Mouse (Mus musculus) kidney, adult 11 months (tissue): ENCODE results near the gene Rtn2.

Experiments used
- DNase-seq: peaks from one replicate; pipeline ENCODE4 v3.0.0; 2022

Gene Rtn2

GRCm38 (mm10) chr7:19320637-19321036 lies 38.2 kb downstream of the Rtn2 start:
- no peak for DNase-seq

- no peak for DNase-seq
Observed at GRCm38 (mm10) chr7:19321464-19321863, 39.0 kb downstream of the Rtn2 start.

- DNase-seq: no peak
Observed at GRCm38 (mm10) chr7:19322489-19322888, 40.1 kb downstream of the Rtn2 start.

DNA sequence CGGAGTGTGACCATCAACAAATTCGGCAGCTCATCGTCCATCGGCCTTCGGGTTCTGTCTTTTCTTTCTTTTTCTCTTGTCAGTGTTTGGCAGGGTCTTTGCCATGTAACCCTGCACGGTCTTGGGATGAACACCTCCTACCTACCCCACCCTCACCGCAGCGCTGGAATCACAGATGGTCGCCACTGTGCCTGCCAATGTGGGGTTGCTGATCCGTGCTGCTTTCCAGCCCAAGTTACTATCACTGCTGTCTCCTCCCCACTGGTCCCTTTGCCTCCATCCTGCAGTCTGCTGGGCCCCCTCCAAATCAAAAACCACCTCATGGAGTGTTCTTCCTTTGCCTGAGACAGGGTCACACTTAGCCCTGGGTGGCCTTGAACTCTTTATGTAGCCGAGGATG lies 41.8 kb downstream of the Rtn2 start:
- DNase-seq: no peak

GRCm38 (mm10) chr7:19325262-19326199 lies 43.1 kb downstream of the Rtn2 start:
- DNase-seq: no peak

DNA sequence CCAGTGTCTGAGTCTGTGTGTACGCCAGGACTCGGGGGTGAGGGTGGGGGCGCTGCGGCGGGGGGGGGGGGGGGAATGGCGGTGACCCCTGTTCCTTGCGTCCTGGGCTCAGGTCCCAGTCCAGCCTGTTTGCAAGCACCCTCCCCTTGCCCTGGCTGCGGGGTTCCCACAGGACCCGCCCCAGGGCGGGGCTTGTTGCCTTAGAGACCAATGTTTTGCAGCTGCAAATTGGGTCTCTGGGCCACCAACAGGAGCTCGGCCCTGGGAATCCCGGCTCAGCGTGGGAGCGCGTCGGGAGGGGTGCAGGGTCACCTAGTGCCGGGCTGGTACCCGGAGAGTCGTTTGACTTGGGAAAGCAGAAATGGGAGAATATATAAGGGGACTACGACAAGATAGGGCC lies 43.9 kb downstream of the Rtn2 start:
- DNase-seq: peak; percentile 87

GRCm38 (mm10) chr7:19327128-19327527 lies 44.7 kb downstream of the Rtn2 start:
- DNase-seq: peak; percentile 91

GRCm38 (mm10) chr7:19327782-19328181 lies 45.4 kb downstream of the Rtn2 start:
- DNase-seq: no peak

- no peak for DNase-seq
Observed at GRCm38 (mm10) chr7:19328425-19328824, 46.0 kb downstream of the Rtn2 start.

GRCm38 (mm10) chr7:19331910-19332309 lies 49.5 kb downstream of the Rtn2 start:
- DNase-seq: no peak

GRCm38 (mm10) chr7:19332709-19333352 lies 50.4 kb downstream of the Rtn2 start:
- DNase-seq: peak; percentile 50

GRCm38 (mm10) chr7:19335583-19335982 lies 53.2 kb downstream of the Rtn2 start:
- no peak for DNase-seq

GRCm38 (mm10) chr7:19337122-19337521 lies 54.7 kb downstream of the Rtn2 start:
- no peak for DNase-seq

DNA sequence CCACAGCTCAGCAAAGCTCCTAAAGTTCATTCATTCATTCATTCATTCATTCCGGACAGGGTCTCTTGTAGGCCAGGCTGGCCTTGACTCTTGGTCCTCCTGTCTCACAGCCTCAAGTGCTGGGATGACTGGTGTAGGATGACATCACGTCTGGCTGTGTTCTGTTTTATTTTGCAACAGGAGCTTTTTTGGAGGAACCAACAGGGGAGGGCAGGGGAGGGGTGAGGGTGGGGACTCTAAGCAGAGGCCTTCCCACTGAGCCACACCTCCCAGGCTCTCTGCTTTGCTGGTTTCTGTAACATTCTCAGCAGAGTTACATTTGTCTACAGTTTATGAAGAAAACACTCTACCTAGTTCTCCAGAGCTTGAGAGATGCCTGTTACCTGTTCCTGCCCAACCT lies 55.6 kb downstream of the Rtn2 start:
- no peak for DNase-seq

DNA sequence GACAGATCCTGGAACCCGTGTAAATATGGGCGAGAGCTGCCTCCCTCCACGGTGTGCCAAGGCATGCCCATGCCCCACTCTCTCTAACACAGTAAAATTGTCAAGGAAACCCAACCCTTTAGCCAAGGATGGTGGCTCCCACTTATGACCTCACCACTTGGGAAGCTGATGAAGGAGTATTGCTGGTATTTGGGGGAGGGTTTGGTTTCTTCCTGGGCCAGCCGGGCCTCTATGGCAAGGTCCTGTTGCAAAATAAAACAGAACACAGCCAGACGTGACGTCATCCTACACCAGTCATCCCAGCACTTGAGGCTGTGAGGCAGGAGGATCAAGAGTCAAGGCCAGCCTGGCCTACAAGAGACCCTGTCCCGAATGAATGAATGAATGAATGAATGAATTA lies 56.2 kb downstream of the Rtn2 start:
- no peak for DNase-seq

DNA sequence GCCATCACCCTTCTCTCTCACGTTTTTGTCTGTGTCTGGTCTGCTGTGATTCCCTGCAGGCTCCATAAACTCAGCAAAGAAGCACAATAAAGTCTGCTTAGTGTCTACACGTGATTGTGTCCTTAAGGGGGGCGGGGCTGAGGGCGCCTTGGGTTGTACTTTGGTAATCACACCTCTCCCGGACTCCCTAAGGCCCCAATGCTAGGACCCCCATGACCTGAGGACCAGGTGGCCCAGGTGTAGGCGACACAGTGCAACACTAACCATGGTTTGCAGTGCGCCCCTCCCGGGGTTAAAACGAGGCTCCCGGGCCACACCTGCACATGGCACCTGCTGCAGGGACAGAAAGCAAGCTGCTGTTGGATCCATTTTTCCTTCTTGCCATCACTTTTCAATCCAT lies 58.8 kb downstream of the Rtn2 start:
- DNase-seq: no peak

DNA sequence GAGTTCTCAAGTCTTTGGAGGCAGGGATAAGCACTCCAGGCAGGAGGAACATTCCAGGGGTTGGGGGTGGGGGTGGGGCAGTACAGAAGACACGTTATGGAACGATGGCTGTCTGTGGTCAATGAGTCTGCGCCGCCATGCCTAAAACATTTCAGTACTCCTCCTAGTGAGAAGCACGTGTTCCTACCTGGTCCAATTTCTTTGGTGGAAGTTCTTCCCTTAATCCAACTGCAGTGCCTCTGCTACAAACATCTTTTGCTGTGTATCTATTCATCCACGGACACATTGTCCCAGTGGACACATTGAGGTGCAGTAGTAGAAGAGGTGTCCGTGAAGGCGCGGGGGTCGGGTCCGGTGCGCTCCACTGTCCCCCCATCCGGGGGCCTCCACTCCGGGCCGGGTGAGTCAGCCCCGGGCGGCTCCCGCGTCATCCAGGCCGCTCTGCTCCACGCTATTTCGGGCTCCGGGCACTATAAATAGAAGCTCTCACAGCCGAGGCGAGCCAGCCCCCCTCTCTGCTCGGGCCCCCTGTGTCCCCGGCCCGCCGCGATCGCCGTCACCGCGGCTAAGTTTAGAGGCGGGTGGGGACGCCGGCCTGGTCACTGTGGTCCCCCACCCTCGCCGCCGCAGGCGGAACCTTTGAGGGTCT lies 59.5 kb downstream of the Rtn2 start:
- DNase-seq: no peak

DNA sequence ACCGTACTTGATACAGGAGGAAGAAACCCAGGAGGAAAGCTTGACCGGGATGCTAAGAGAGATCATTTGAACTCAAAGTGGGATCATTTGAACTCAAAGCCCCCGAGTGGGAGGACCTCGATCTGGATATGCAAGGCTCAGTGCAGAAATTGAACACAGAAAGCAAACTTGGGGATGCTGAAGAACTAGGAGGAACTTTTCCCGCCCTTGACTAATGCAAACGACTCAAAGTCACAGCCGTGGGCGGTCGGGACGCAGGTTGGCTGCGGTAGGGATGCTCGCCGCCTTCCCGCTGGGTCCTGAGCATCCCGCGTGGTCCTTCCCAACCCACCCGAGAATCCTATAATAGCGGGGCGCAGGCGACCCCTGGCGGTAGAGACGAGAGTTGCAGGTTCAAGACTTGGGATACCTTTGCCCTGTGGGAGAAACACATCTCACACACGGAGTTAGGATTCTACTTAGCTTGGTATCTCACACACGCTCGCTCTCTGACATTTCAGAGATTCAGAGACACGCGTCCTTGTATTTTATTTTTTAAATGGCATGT lies 60.1 kb downstream of the Rtn2 start:
- peak; percentile 73 for DNase-seq

- peak; percentile 72 for DNase-seq
Observed at GRCm38 (mm10) chr7:19343210-19343808, 60.9 kb downstream of the Rtn2 start.

DNA sequence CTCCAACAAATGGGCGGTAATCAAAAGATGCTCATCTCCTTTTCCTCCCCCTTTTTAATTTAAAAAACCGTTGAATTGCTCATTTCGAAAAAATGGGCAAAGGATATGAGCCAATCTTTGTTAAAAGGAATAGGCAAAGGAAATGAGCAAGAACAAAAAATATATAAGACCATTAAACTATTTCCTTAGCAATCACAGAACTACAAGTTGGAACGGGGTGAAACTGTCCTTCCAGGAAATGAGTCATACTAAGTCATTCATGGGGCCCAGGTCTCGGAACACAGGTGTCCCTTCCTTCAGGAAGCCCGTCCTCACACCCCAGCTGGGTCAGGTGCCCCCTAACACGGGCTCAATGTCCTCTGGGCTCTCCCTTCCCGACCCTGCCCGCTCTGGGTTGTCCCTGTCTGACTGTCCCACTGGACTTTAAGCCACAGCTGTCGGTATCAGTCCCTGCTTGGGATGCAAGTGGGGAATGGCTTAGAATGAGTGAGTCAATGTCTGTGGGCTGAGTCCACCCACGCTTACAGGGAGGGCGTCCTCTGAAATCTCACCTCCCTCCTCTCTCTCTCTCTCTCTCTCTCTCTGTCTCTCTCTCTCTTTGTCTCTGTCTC lies 61.9 kb downstream of the Rtn2 start, which contains the start of gene Ercc1:
TSS of gene Ercc1 (plus strand) at position 542 of the 611 bp plus-strand sequence.
- no peak for DNase-seq

GRCm38 (mm10) chr7:19344938-19345471 lies 62.6 kb downstream of the Rtn2 start:
- DNase-seq: peak; percentile 98
